Mouse (Mus musculus) left cerebral cortex, postnatal 25 days (tissue): Measurements from ENCODE around the gene Sidt1. TPM values are rescaled to one million over a fixed set of nuclear protein-coding genes. Genes with fewer than 3 reads are reported as not detected.
A peak's percentile ranks its signal among the peaks of the same experiment; 100 is the strongest.

Source experiments
- DNase-seq, 2 experiments: peaks; one replicate each; pipeline ENCODE4 v3.0.0; 2022; ENCODE audit warnings: low spot score in 2 of 2, mixed read lengths in 1 of 2
- intact Hi-C: fragments of 180-260 bp; cut with DNase I; formaldehyde crosslinking; loops from one replicate; pipeline ENCODE4 v1.15.1; 2025
- total RNA-seq, 2 experiments: library from RNA; stranded (reverse); gene quantifications; 2 replicates each; pipeline ENCODE4 v1.2.3; 2021

The Sidt1 gene
- total RNA-seq: 10 to 100 TPM; 53.0 to 62.6 TPM

GRCm38 (mm10) chr16:44332861-44333284 is at the start of gene Sidt1:
Gene Sidt1, minus strand, starts transcription at chr16:44333196.
- DNase-seq: peak; percentile 50 to 77
- intact Hi-C loops: loop anchor here (2.0 to 5.0 kb wide), 2 partner anchors 56 to 66 kb away; no protein-coding TSS in a partner anchor

GRCm38 (mm10) chr16:44381578-44381977 is 48.6 kb upstream of the Sidt1 start:
- no peak for DNase-seq
- intact Hi-C loops: no loop called here

DNA sequence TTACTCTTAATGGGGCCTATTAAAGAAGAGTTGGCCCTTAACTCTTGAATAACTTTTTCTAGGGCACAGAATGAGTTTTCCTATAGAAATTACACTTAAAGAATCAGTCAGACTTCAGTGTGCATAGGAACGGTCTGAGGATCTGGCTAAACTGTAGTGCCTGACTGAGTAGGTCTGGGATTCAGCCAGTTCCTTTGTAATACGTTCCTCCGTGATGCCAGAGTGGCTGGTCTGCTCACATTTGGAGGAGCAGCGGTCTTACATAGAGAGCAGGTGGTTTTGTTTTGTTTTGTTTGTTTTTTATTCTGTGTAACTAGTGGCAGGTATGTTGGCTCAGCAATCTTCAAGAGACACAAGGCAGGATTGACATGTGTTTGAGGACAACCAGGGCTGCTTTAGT is 47.0 kb upstream of the Sidt1 start:
- intact Hi-C loops: no loop called here

GRCm38 (mm10) chr16:44375459-44375858 is 42.5 kb upstream of the Sidt1 start:
- DNase-seq: no peak
- intact Hi-C loops: no loop called here

More for the DNA sequence above, 47.0 kb upstream of the Sidt1 start:
- no peak for DNase-seq

- DNase-seq: no peak
- intact Hi-C loops: no loop called here
Observed at GRCm38 (mm10) chr16:44365522-44365921, 32.5 kb upstream of the Sidt1 start.

- peak; percentile 31 to 41 for DNase-seq
- intact Hi-C loops: loop anchor here (1.0 to 5.0 kb wide), 2 partner anchors 119 to 190 kb away; partner anchors contain the start of gene Usf3
Observed at GRCm38 (mm10) chr16:44361921-44362890, 29.2 kb upstream of the Sidt1 start.

DNA sequence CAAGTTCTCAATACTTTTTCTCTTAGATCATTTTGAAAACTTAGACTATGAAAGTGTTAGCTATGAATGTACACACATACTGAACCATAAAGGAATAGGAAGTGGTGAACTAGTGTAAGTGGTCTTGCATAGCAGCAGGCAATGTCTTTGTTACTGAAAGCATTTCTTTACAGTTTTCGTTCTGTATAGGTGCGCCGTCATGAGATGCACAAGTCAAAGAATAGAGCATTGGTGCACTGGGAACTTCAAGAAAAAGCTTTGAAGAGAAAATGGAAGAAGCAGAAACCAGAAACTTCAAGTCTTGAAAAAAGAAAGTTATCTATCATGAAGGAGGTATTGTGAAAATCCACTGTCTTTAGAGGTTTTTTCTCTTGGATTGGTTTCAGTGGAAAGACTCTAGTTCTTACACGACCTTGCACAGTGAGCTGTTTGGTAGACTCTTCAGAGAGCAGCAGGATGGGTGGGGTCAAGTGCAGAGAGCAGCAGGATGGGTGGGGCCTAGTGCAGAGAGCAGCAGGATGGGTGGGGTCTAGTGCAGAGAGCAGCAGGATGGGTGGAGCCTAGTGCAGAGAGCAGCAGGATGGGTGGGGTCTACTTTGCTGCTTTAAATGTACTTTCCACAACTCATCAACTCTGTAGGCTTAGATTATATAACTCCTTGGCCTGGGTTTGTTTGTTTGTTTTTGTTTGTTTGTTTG is 24.7 kb upstream of the Sidt1 start:
- DNase-seq: no peak
- intact Hi-C loops: no loop called here

GRCm38 (mm10) chr16:44356291-44356690 is 23.3 kb upstream of the Sidt1 start:
- intact Hi-C loops: no loop called here
- no peak for DNase-seq

GRCm38 (mm10) chr16:44349801-44350397 is 16.9 kb upstream of the Sidt1 start:
- DNase-seq: no peak
- intact Hi-C loops: loop anchor here (5.0 kb wide), 2 partner anchors 108 to 178 kb away; partner anchors contain the start of gene Usf3

DNA sequence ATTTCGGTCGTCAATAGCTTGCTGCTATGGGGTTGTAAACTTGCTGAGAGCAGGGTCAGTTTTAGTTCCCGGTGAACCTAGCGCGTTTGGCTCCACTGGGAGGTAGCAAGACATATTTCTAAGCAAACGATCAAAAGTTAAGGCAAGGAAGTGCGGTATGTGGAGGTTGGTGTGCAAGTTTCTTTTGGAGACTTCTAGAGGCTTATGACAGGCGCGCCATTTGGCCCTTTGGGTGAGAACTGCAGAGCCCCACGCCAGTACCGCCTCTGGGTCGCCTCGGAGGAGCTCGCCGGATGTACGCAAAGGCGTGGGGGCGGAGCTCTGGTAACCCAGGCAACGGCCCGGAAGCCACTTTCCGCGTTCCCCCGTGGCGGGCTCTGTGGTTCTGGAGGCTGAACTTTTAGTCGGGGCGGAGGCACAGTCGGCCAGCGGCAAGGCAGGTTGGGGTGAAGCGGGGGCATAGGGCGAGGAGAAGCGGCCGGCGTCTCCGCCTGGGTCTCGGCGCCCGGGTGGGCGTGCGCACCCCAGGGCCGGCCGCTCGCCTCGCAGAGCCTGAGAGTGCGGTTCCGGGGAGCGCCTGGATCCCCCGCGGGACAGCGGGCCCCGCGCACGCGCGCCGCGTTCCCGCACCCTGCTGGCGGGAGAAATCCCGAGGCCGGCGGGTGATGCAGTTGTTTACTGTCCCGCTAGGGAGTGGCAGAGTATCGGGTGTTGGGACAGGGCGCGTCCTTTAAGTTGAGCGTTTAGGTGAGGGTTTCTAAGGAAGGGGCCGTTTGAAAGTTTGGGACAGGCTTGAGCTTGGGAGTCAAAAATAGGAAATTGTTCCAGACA is 14.3 kb upstream of the Sidt1 start, which contains the start of gene Spice1:
Gene Spice1 (plus strand): TSS at position 51 of the 831 bp plus-strand sequence.
- intact Hi-C loops: loop anchor here (5.0 kb wide), 2 partner anchors 105 to 175 kb away; partner anchors contain the start of gene Usf3
- DNase-seq: peak; percentile 93 to 95

DNA sequence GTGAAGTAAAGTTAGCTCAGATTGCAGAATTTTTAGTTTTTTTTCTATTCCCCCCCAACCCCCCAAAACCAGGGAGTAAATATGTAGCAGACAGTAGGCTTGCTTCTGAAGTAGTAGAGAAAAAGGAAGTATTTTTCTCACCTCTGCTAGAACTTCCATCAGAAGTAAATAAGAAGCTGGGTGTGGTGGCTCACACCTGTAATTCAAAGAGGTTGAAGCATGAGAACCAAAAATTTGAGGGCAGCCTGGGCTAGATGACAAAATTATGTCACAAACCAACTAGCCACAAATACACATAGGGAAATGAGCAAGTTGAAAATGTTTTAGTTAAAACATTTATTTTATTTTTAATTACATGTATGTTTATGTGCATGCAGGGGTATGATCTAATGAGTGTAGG is 4.5 kb upstream of the Sidt1 start:
- intact Hi-C loops: no loop called here
- DNase-seq: no peak

- intact Hi-C loops: loop anchor here (2.0 to 5.0 kb wide), 2 partner anchors 55 to 65 kb away; no protein-coding TSS in a partner anchor
- DNase-seq: peak; percentile 31 to 33
Observed at GRCm38 (mm10) chr16:44331995-44332860, 768 bp downstream of the Sidt1 start.

DNA sequence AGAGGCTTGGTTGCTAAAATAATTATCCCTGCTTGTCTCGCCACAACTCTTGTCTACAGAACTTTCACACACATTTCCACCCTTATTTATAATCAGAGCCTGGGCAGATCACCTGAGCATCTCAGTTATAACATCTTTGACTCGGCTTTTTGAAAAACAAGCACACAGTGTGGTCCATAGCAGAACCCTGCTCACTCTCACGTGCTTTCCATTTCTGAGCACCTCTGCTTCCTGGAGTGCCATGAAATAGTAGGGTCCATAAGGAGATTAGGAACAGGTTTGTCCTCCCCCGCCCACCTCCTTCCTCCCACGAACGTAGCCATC is 1.4 kb downstream of the Sidt1 start:
- peak; percentile 40 to 53 for DNase-seq
- intact Hi-C loops: loop anchor here (5.0 kb wide), 1 partner anchor 64 kb away; no protein-coding TSS in a partner anchor

- intact Hi-C loops: loop anchor here (5.0 kb wide), 1 partner anchor 64 kb away; no protein-coding TSS in a partner anchor
- peak; percentile 28 to 54 for DNase-seq
Observed at GRCm38 (mm10) chr16:44331154-44331553, 1.8 kb downstream of the Sidt1 start.

DNA sequence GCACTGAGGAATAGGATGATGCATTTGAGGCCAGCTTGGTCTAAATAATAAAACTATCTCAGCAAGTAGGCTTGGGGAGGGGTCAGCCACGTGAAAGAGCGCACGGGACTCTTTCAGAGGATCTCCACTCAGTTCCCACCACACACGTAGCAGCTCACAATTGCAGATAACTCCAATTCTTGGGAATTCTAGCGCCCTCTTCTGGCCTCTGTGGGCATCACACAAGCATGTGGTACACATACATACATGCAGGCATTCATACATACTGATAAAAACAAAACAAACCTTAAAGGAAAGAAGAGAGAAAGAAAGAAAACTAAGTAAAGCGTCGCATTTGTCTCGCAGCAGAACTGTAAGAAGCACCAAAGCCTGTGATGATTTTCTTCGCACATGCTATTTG is 2.3 kb downstream of the Sidt1 start:
- DNase-seq: no peak

DNA sequence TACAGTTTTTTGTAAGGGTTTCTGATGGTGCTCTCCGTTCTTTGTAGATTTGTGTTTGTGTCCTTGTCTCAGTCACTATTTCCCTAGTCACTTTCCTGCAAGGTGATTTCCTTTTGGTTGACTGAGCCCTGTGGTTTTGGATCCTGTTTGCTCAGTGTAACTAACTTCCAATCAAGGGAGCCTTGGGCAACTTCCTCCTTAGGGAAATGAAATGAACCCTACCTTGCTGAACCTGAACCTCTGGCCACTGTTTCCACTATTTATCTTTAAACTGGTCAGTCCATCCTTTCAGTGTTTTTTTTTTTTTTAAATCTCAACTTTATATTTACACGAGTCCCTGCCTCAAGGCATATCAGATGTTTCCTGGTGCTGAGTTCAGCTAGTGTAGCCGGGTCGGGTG is 4.4 kb downstream of the Sidt1 start:
- intact Hi-C loops: no loop called here
- DNase-seq: no peak

More for the DNA sequence above, 2.3 kb downstream of the Sidt1 start:
- intact Hi-C loops: loop anchor here (5.0 kb wide), 1 partner anchor 63 kb away; no protein-coding TSS in a partner anchor

DNA sequence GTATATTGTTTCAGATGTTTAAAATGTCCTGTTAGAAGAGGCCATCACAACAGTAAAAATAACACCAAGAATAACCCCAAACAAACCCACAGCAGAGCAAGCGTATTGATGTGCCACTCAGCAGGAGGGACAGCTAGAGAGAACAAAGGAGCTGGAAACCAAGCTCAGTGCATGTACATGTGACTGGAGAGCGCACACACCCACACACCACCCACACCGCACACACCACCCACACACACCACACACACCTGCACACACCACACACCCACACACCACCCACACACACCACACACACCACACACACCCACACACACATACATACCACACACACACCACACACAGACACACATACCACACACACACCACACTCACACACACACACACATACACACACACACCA is 12.8 kb downstream of the Sidt1 start:
- intact Hi-C loops: no loop called here
- DNase-seq: no peak

DNA sequence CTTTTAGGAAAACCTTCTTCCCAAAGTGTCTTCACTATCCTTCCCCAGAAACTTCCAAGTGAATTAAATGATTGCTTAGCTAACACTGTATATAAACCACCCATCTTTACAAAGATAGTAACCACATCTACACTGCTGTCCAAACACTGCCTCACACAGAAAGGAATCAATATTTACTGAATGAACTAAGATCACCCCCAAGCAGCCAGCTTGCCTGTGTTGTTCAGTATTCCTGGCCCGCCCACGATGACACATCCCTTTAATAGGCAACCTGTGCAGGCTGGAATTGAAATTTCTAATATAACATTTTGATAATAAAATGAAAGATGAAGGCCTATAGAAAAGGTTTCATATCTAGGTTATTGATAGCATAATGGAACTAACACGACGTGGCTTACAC is 16.6 kb downstream of the Sidt1 start:
- DNase-seq: no peak
- intact Hi-C loops: no loop called here
